Mouse (Mus musculus): ENCODE results near the gene Galk1.
"Not testable (repeated sequence)": the region's sequence is repeated elsewhere in the genome, so short reads cannot be mapped to it uniquely, and the experiment has no call there.

Gene Galk1

GRCm38 (mm10) chr11:116030898-116031845, 18.7 kb upstream of the Galk1 start:
- DNase-seq (ENCODE audit: low spot score) = peak; percentile 25

GRCm38 (mm10) chr11:116030088-116030897, 17.8 kb upstream of the Galk1 start, which contains the start of gene Unk:
Gene Unk, plus strand, starts transcription at chr11:116030322.
- DNase-seq (ENCODE audit: low spot score) = peak; percentile 99

GRCm38 (mm10) chr11:116029086-116029865, 16.8 kb upstream of the Galk1 start:
- DNase-seq (ENCODE audit: low spot score) = no peak

- DNase-seq (ENCODE audit: low spot score) = no peak
Observed at GRCm38 (mm10) chr11:116028177-116028865, 15.8 kb upstream of the Galk1 start.

GRCm38 (mm10) chr11:116027756-116028155, 15.2 kb upstream of the Galk1 start, which contains the start of gene H3f3b:
Gene H3f3b, minus strand, starts transcription at chr11:116027962.
- DNase-seq (ENCODE audit: low spot score) = no peak

- DNase-seq (ENCODE audit: low spot score) = no peak
Observed at GRCm38 (mm10) chr11:116025056-116025845, 12.7 kb upstream of the Galk1 start.

GRCm38 (mm10) chr11:116024356-116024808, 11.9 kb upstream of the Galk1 start:
- peak; percentile 99 for DNase-seq (ENCODE audit: low spot score)

- DNase-seq (ENCODE audit: low spot score) = peak; percentile 74
Observed at GRCm38 (mm10) chr11:116023771-116024355, 11.3 kb upstream of the Galk1 start.

- not testable (repeated sequence) for DNase-seq (ENCODE audit: low spot score)
Observed at GRCm38 (mm10) chr11:116023074-116023770, 10.7 kb upstream of the Galk1 start.

- no peak for DNase-seq (ENCODE audit: low spot score)
Observed at GRCm38 (mm10) chr11:116022256-116022780, 9.8 kb upstream of the Galk1 start.

- peak; percentile 25 for DNase-seq (ENCODE audit: low spot score)
Observed at GRCm38 (mm10) chr11:116021328-116022220, 9.1 kb upstream of the Galk1 start.

- DNase-seq (ENCODE audit: low spot score) = no peak
Observed at GRCm38 (mm10) chr11:116020519-116020922, 8.0 kb upstream of the Galk1 start.

GRCm38 (mm10) chr11:116019976-116020411, 7.5 kb upstream of the Galk1 start:
- no peak for DNase-seq (ENCODE audit: low spot score)

GRCm38 (mm10) chr11:116019360-116019791, 6.9 kb upstream of the Galk1 start:
- no peak for DNase-seq (ENCODE audit: low spot score)

GRCm38 (mm10) chr11:116018867-116019266, 6.3 kb upstream of the Galk1 start:
- not testable (repeated sequence) for DNase-seq (ENCODE audit: low spot score)

- DNase-seq (ENCODE audit: low spot score) = peak; percentile 84
Observed at GRCm38 (mm10) chr11:116018106-116018505, 5.6 kb upstream of the Galk1 start.

GRCm38 (mm10) chr11:116014821-116015220, 2.3 kb upstream of the Galk1 start:
- DNase-seq (ENCODE audit: low spot score) = no peak

Data from embryo, embryonic 10 days (tissue).